Mouse (Mus musculus) testis, adult 2 months (tissue): ENCODE measurements around the gene Sbk1.

Experiments
- CTCF ChIP-seq: fragments of 200-500 bp; IDR thresholded peaks from 2 replicates; pipeline ENCODE4 v1.5.1; 2012; ENCODE audit warnings: low read depth, mild to moderate bottlenecking, inconsistent platforms, low read length, moderate library complexity; ENCODE audit not compliant: control insufficient read depth, insufficient read depth, insufficient replicate concordance
- POLR2A ChIP-seq: fragments of 200-500 bp; IDR thresholded peaks from 2 replicates; pipeline ENCODE4 v1.6.1; 2012; ENCODE audit warnings: low read depth, mild to moderate bottlenecking, inconsistent platforms, low read length, moderate library complexity; ENCODE audit not compliant: control insufficient read depth

GRCm38 (mm10) chr7:126297579-126298460, 25.4 kb downstream of the Sbk1 start:
- TF ChIP-seq CTCF = no peak
- TF ChIP-seq POLR2A = no peak
